Mouse (Mus musculus): ENCODE results near the gene B4galt1.
A peak's percentile ranks its signal among the peaks of the same experiment; 100 is the strongest.

B4galt1 gene

DNA sequence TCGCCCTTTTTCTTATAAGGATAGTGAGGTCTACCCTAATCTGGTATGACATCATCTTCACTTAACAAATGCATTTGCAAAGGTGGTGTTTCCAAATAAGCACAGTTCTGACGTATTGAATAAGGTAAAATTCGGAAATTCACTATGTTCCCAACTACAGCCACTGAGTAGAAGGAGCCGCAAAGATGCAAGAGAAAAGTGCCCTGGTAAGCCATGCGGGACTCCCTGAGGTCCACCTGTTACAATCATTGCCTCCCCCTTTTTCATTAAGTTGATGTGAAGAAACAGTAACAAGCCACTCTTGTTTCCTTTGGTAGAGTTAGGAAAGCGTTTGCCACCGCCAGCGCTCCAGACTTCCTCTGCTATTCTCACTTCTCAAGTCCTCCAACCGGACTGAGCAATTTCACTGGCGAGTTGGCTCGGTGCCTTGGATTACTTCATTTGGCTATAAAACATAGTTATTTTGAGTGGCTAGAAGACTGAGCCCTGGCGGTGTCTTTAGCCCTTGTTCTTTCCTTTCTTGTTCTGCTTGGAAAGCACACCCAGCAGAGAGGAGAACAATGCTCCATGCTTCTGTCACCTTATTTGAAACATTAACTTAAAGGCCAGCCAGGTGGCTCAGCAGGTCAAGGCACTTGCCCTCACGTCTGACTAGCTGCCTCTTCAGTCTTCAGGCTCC lies 14.9 kb upstream of the B4galt1 start:
- DNase-seq, result no peak

DNA sequence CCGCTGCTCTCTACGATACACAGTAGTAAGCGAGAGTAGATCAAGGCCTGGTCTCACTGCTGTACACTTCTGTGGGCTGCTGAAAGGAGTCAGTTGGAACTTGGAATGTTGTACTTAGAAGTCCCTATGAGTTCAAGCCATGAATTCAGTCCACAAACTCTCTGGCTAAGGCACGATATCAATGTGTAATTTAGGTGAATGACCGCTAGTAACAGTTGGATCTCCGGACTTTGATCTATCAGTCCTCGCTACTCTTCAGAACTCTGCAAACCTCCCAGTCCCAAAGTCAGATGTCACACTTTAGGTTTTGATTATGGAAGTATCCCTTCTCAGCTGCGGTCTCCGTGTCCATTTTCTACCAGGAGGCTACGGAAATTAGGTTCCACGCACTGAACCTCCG lies 10.6 kb upstream of the B4galt1 start:
- DNase-seq, result no peak

DNA sequence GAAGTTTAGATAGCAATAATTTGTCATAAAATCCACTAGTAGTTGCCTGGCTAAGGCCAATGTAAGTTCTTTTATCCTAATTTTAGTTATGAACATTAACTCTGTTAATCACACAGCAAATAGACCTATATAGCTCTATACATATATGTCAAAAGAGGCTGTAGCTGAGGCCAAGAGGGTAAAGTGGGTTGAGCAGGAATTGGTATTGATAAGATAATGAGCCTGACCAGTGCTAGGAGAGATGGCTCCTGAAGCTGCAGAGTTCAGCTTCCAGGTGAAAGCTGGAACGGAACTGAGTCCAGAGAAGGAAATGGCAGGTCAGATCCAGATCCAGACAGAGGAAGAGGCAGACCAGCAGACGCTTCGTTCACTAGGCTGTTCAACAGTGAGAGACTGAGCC lies 9.5 kb upstream of the B4galt1 start:
- DNase-seq, result no peak

DNA sequence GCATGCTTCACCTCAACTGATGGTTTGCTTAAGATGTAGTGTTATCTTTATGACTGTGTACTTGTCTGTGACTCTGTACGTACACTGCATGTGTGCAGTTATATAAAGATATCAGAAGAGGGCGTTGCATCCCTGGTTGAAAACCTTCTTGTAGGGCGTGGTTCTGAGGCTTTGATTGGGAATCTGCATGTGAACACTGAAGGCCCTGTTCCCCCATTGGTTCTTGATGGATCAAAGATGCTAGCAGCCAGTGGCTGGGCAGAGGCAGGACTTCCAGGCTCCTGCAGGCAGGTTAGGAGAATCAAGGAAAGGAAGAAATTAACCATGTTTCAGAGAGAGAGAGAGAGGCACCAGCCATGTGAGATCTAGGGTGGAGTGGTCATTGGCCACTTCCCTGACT lies 7.3 kb upstream of the B4galt1 start:
- no peak for DNase-seq

DNA sequence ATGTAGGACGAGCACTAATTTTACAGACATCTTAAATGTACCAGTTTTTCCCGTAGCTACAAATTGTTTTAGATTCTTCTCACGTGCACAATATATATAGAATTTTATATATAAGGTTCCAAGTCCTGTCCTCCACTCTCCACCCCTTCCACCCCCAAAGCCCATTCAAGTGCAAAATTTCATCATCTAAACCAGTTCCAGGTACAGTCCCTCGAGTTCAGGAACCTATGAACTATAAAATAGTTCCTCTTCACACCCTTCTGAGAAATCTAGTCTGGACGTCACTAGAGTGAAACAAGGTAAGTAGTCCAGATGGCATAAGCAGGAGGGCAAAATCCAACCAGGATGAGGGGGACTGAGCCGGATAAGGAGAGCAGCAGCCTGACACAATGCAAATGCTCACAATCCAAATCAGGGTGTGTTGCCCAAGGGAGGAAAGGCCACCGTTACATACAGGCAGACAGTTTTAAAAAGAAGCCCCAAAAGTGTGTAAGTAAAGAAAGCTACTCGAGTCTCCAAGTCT lies 4.1 kb upstream of the B4galt1 start:
- no peak for DNase-seq

DNA sequence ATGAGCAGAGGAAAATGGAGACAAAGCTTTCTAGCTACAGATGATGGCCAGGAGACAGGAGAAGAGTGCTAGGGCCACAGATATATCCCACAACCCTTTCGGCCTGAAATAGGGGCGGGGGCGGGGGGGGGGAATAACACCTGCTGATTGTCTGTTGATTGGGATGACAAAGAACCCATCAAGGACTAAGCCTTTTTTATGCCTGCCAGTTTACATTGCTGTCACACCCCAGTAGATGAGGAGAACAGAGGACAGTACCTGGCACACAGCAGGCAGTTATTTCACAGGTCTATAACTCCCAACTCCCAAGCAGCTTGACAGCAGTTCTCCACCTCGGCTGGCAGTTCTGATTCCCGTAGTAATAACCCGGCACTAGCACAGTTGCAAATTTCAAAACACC lies 2.8 kb upstream of the B4galt1 start:
- DNase-seq, result no peak

DNA sequence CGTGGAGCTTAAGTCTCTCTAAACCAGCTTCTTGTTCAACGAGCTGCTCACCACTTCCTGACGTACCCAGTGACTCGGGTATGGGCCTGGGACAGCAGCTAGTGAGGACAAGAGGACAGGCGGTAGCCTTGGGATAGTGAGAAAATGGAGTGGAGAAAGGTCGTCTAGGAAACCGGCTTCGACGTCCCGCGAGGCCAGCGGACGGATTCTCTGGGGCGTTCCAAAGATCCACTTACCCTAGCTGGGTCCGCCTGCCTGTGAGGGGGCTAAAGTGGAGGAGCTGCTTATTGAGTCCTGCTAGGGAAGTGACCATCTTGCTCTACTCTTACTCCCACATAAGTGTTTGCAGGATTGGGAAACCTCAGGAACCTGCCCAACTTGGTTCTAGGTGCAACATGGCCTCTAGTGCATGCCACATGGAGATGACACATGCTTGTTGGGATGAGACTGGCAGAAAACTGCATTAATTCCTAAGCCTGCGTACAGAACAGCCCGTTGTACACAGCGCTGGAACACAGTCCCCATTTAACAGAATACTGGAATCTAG lies 655 bp upstream of the B4galt1 start:
- no peak for DNase-seq

DNA sequence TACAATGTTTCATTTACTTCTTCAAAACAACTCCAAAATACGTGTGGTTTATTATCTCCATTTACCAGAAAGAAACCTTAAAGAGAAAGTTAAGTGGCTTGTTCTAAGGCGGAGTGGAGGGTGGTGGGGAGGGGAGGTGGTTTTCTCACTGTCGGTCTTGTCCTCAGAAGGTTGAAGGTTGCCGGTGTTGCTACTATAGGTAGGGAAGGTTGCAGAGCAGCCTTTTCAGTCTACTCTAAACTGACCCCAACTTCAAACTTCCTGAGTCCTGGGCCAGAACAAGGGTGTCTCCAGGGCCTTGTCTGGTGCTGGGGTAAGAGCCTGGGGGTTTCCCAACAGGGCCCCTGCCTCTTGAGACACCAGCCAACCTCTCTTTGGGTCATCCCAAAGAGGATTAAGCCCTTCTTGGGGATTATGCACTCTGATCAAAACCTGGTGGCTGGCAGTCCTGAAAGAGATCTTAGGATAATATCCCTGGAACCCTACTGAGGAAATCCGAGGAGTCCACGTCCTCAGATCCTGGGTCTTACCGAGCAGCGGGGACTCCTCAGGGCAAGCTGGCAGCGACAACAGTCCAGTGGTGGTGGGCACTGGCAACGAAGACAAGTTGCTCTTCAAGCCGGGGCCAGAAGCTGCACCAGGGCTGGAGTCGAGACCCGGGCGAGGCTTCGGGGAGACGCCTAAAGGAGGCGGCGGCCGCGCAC lies 792 bp downstream of the B4galt1 start:
- peak in 1 of 2 experiments; percentile 53 for DNase-seq

DNA sequence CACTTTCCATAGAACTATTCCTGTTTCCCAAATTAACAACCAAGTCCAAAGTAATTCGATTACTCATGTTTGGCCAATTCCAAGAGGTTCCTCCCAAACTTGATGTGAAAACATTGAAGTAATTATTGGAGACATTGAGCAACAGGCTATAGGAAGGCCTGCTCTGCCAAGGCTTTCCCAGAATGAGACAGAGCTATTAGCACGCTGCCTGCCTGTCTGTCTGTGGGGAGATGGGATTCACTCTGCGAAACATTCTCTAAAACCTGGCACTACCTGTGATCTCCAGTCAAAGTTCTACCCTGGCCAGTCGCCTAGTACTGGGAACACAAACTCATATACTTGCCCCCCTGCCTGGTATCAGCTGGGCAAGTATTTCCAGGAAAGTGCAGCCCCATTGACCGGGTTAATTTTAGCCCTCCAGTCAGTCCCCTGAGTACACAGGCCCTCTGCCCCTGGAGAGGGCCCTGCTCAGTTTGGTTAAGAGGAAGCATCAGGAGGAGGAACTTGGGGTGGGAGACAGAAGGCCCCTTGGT lies 1.5 kb downstream of the B4galt1 start:
- DNase-seq, result no peak

DNA sequence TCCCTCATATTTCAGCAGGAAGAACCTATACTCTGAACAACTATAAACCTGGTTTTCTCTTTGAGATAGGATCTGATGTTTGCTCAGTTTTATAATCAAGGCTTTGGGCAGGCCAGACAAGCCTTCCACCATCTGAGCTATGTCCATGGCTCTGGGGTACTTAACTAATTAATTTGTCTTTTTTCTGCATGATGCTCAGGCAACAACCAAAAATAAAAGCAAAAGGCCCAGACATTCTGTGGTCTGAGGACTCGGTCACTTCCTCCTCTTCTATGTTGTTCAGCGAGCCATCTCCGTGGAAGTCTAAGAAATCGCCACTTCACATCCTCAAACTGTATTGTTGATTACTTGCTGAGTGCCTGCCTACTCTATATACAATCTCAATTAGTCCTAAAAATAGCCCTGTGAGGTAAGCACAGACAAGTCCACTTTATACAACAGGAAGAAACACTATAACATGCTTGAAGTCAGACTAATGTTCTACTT lies 2.0 kb downstream of the B4galt1 start:
- no peak for DNase-seq

DNA sequence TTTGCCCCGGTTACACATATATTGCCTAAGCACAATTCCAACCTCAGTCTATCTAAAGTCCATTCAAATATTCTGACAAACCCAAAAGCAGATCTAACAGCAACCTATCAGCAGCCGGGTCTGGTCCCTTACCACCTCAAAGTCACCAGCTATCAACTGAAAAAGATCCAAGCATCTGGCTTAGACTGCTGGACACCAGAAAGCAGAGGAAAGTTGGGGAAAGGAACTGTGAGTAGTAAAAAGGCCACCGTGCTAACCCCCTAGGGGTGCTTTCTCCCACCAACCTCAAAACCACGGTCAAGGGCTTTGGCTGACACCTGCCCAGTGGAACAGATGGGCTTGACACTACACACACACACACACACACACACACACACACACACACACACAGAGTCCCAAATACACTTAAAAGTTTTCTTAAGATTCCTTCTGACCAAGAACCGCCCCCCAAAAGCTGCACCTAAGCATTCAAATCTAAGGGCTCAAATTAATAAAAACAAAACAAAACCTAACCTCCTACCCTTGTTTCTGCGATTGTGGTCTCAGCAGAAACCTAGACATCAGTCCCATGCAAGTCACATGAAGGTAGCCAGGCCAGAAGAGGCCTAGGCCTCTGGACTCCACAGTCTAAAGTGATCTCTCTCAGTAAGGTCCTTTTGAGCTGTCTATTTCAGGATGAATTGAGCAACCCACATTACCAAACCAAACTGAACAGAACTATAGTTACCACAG lies 2.6 kb downstream of the B4galt1 start:
- DNase-seq, result no peak

DNA sequence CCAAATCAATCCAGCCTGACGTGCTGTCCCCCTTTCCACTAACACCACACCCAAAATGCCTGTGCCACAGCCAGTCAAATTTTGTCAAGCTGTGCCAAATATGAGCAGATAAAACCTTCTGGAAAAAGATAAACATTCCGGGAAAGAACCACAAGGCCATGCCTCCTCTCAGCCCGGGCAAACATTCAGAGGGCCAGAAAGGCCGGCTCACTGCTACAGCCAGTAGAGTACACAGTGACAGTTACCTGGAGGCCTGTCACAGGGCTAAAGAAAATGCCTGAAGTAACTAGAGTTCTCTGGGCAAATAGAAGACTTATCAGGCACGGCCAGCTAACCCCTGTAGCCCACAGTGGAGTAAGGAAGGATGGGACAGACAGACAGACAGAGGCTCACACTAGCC lies 3.2 kb downstream of the B4galt1 start:
- no peak for DNase-seq

DNA sequence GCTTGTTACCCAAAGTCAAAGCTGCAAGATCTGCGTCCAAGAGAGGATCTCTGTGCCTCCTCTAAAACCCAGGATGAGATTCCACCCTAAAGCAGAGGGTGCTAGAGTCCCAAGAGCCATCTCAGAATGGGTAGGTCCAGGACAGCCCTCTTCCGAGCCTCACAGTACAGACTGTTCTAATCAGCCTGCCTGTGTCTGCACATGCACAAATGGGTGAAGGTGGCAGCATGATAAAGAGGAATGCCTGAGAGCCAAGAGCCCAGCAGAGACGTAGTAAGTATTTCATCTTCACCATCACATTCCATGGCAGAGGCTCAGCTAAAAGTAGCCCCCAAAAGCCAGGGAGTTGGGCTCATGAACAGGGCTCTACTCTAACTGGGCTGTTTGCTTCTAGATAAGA lies 4.3 kb downstream of the B4galt1 start:
- no peak for DNase-seq

DNA sequence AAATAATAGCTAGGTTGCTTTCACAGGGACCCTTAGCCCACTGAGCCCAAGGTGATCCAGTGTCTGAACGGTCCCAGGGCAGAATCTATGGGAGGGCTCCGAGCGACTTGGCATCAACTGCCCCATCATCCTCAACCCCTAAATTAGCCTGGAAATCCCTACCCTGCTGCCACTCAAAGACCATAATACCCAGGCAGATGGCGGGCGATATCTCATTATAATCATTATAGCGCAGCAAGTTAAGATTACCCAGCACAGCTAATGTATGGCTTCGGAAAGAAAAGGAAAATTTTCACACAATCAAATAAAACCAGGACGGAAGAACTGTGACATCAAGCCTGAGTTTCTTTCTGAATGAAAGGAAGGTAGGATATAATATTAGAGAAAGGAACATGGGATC lies 5.6 kb downstream of the B4galt1 start:
- no peak for DNase-seq

DNA sequence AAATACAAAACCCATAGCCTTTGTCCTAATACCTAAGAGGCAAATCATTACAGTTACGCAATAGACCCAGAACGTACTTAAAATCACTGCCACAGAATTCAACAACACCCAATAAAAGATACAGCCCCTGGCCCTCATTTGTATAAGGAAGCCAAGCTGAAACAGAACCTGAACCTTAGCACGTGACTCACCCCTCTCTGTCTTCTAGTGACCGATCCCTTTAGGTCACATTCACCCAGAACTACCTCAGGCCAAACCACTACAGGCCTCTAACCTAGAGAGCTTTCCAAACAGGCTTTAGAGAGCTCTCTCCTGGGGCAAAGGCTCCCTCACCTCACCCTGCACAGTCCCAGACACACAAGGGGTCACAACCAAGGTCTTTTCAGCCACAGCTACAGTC lies 6.6 kb downstream of the B4galt1 start:
- DNase-seq, result no peak

DNA sequence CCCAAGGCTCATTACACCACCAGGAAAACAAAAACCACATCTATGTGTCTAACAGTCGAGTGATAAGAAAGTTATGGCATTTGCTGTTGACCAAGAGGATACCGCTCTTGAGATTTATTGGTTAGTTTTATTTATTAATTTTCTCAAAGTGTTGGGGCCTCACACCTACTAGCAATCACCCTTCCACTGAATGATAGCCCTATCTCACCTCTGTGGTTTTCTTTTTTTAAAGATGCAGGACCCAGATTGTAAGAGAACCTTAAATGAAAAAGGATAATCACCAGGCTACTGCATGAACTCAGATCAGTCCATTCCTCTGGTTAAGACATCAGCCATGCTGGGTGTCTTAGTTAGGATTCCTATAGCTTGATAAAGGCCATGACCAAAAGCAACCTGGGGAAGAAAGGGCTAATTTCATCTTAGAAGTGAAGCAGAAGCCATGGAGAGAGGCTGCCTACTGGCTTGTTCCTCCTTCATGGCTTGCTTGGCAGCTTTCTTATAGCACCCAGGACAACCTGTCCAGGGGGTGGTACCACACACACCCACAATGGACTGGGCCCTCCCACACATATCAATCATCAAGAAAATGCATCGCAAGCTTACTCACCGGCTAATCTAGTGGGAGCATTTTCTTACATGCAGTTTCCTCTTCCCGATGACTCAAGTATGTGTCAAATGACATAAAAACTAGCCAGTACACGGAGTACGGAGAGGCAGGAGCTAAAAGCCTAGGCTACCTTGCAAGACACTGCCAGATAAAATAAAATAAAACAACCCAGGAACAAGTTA lies 7.5 kb downstream of the B4galt1 start:
- no peak for DNase-seq

DNA sequence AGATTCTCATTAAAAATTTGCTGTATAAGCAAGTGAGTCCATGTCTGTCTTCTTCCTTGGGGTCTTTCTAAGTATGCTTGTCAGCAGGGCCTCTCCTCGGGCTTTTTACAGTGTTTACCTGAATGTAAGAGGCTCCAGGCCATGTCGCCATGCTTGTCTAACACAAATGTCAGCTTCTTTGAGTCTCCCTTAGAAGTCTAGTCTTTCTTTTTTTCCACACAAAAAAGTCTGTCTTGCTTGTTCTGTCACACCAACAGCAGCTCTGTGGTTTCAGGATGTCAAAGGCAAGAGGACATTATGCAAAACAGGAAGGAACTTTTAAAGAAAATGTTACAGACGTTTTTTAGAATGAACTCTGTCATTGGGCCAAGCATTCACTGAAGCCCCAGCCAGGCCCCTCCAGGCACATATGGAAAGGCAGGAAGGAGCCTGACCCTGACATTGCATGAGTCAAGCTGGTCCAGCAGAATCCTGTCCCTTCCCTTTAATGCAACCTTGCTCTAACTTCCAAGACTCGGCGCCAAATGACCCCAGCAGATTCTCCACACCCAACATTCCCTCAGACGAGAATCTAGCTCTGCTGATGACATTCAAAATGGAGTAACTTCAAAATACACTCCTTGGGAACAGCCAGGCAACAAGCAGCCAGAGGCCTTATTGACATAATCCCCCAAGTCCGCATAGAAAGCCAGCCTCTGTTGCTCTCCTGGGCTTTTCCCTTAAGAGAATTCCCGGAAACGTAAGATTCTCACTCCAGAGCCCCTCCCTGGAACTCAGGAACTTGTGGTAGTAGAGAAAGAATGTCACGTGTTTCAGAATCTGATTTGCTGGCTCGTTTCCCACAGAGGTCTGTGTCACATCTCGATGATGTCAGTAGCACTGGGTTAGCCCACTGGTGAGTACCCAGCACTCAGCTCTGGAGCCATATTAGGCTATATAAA lies 8.7 kb downstream of the B4galt1 start:
- no peak for DNase-seq

DNA sequence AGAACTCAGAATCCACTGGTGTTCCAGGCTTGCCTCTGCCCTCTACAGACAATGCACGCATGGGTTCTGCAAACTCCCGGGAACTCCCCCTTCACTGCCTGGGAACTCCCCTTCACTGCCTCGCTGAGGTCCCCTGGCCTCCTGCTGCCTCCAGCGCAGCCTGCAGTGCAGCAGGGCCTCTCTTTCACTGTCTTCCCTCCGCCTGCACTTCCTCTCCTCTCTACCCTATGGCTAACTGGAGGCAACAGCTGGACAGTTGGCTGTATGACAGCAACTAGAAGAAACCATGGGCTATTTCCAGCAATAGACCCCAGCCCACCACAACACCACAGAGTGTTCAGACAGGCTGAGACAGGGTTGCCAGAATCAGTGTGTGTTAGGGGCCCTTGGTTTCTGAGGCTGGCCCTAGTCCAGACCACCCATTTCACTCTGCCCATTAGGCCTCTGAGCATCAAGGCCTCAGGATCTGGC lies 9.5 kb downstream of the B4galt1 start:
- DNase-seq, result peak in 1 of 2 experiments; percentile 51

DNA sequence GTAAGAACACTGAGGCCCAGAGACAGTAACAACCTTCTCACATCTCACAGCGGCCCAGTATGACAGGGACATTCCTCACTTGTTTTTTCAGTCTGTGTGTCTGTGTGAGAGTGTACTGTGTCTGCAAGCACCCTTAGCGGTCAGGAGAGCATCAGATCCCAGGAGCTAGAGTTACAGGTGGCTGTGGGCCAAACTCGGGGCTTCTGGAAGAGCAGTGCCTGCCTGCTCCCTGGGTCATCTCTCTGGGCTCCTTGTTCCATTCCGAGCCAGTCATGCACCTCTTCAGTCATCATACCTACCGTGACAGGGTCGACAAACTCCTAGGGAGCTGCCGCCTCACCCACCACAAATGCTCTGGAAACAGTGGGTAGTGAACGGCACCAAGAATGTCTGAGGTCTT lies 10.1 kb downstream of the B4galt1 start:
- no peak for DNase-seq

DNA sequence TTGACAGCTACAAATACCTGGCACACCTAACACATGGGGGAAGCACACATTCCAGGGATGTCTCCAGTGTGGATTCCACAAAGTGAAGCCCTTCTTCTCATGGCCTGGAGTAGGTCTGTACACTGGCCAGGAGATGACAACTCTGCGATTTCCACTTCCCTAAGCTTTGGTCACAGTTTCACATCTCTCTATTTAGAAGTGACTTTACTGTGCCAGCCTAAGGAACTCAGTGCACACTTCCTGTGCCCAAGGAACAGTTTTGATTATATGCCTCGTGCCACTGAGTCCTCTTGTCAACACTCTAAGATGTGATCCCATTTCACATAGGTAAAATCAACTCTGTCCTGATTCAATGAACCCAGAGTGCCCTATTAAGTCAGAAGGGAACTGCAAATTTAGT lies 13.4 kb downstream of the B4galt1 start:
- DNase-seq, result no peak

DNA sequence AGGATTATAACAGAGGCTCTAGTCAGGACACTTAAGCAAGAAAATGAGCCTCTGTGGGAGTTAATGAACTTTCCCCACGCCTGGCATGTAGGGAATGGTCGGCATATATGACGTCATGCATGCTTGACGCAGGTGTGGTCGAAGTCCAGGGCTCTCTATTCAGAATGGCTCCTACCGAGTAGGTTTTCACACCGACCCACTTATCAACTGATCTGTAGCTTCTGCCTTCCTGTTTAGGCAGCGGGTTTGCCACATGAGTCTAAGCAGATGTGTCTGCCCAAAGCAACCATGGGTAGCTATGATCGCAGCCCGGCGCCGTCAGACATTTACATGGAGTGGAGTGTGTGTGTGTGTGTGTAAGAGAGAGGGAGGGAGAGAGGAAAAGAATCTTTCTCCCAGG lies 14.6 kb downstream of the B4galt1 start:
- peak; percentile 53 to 72 for DNase-seq

Measured in thymus, adult 18-20 months (tissue).